10 mouse cellular contexts compared by ENCODE assay signal in genomic region chr12:87157361-87157760, GRCm38 (mm10). TPM values are rescaled to one million over a fixed set of nuclear protein-coding genes. Genes with fewer than 3 reads are reported as not detected.
A peak's percentile ranks its signal among the peaks of the same experiment; 100 is the strongest.
DNase-seq lines count a peak whose midpoint lies in the region.
"Had no signal": no experiment of that assay in that cellular context is flagged by ENCODE, and none has a peak within 500 bp of the region (broad histone marks: within the 10 kb centered on the region; RNA-seq: fewer than 3 reads in every experiment).

No protein-coding gene starts in this region.

- peak; percentile 7 for DNase-seq in embryo, embryonic 9.5 days (ENCODE audit: extremely low spot score)
- no peak for DNase-seq in embryo, embryonic 10.5 days (ENCODE audit: low spot score)
- peak; percentile 76 to 92 for DNase-seq in kidney, postnatal 25 days
- DNase-seq in lung, postnatal 10 days = peak; percentile 38
- DNase-seq in frontal cortex, postnatal 10 days (ENCODE audit: low spot score in 2 of 2) = no peak
- DNase-seq in spleen, postnatal 36 days (ENCODE audit: low spot score in 2 of 2) = no peak
- no peak for DNase-seq in B cell, adult 2 months

- peak overlapping the region; percentile 55 for H3K4me3 ChIP-seq in brown adipose tissue, adult 24 weeks (ENCODE audit: insufficient read depth, low read depth, low read length)
- H3K4me3 ChIP-seq: neural tube, embryonic 12.5 days had no signal

- H3K27ac ChIP-seq in brown adipose tissue, adult 24 weeks (replicated peaks; ENCODE audit: low read depth, low read length) = peak overlapping the region; percentile 71
- H3K27ac ChIP-seq: macrophage; neural tube, embryonic 12.5 days had no signal

- peaks cover 4% of the 10 kb centered on the region for H3K4me1 ChIP-seq in brown adipose tissue, adult 24 weeks (ENCODE audit: control insufficient read depth, insufficient read depth, insufficient read length, low read length)
- H3K4me1 ChIP-seq: neural tube, embryonic 12.5 days had no signal

RNA-seq across cellular contexts. Expression of gene Pomt2, which starts 9.6 kb away (rescaled TPM):
- polyA plus RNA-seq in brown adipose tissue, adult 24 weeks (2012; ENCODE audit: insufficient read depth, insufficient read length, missing spikeins) = 3.9 and 4.7 TPM in 2 replicates

RNA-seq across cellular contexts. Expression of gene Gstz1, which starts 10.4 kb away (rescaled TPM):
- 423 and 452 TPM in 2 replicates for polyA plus RNA-seq in brown adipose tissue, adult 24 weeks (2012; ENCODE audit: insufficient read depth, insufficient read length, missing spikeins)

RNA-seq across cellular contexts. Expression of gene Samd15, which starts 42.2 kb away (rescaled TPM):
- polyA plus RNA-seq in brown adipose tissue, adult 24 weeks (2012; ENCODE audit: insufficient read depth, insufficient read length, missing spikeins) = 0.52 TPM in 1 of 2 replicates, not detected in the other

RNA-seq across cellular contexts. Expression of gene Tmed8, which starts 42.9 kb away (rescaled TPM):
- polyA plus RNA-seq in brown adipose tissue, adult 24 weeks (2012; ENCODE audit: insufficient read depth, insufficient read length, missing spikeins) = 2.7 and 4.1 TPM in 2 replicates

RNA-seq across cellular contexts. Expression of gene Ngb, which starts 55.0 kb away (rescaled TPM):
- not detected in 2 replicates for polyA plus RNA-seq in brown adipose tissue, adult 24 weeks (2012; ENCODE audit: insufficient read depth, insufficient read length, missing spikeins)

Comparison
In these comparisons a context has a peak if more than half of its experiments do, and no peak if none do; other contexts are left out.
1. DNase-seq: peak in embryo, embryonic 9.5 days (single experiment), kidney, postnatal 25 days (2 of 2) and lung, postnatal 10 days (single experiment); none in embryo, embryonic 10.5 days (single experiment), frontal cortex, postnatal 10 days (0 of 2), spleen, postnatal 36 days (0 of 2) and B cell, adult 2 months (0 of 2).